In genomic region chr11:104281501-104281900, GRCm38 (mm10) we compare ENCODE assay signal across 20 mouse cellular contexts. TPM values are rescaled to one million over a fixed set of nuclear protein-coding genes. Genes with fewer than 3 reads are reported as not detected.
DNase-seq lines count a peak whose midpoint lies in the region; ATAC-seq and TF ChIP-seq lines count a peak whose summit lies in the region.
"Had no signal": no experiment of that assay in that cellular context is flagged by ENCODE, and none has a peak within 500 bp of the region (broad histone marks: within the 10 kb centered on the region; RNA-seq: fewer than 3 reads in every experiment).

No protein-coding gene starts in this region.

- WGBS in cerebellum, adult 2 months, result 46% methylated on average over 5 of the region's 5 CpGs
- WGBS in kidney, embryonic 16.5 days, result 82% methylated on average over 5 of the region's 5 CpGs
- 80% methylated on average over 5 of the region's 5 CpGs for WGBS in limb, embryonic 12.5 days
- WGBS in limb, embryonic 10.5 days, result 88% methylated on average over 5 of the region's 5 CpGs

- H3K36me3 ChIP-seq in kidney, embryonic 16.5 days (ENCODE audit: insufficient read depth, low read length), result no peaks in the 10 kb centered on the region
- no peaks in the 10 kb centered on the region for H3K36me3 ChIP-seq in limb, embryonic 12.5 days
- H3K36me3 ChIP-seq in limb, embryonic 10.5 days, result no peaks in the 10 kb centered on the region
- H3K36me3 ChIP-seq: embryonic facial prominence, embryonic 15.5 days; forebrain, embryonic 10.5 days; heart, embryonic 13.5 days had no signal

- no peak overlapping the region for H3K9ac ChIP-seq in kidney, embryonic 16.5 days (replicated peaks; ENCODE audit: low read length)
- H3K9ac ChIP-seq in limb, embryonic 12.5 days (replicated peaks), result 0 out of 2 replicates have a peak overlapping the region, but pooled peaks have one; percentile 18
- H3K9ac ChIP-seq: embryonic facial prominence, embryonic 15.5 days; heart, embryonic 13.5 days; hindbrain, embryonic 15.5 days had no signal

- peaks cover 42% of the 10 kb centered on the region for H3K4me1 ChIP-seq in cerebellum, adult 2 months (ENCODE audit: control insufficient read depth, insufficient read depth, low read length)
- H3K4me1 ChIP-seq in kidney, embryonic 16.5 days (ENCODE audit: insufficient read depth, low read length), result no peaks in the 10 kb centered on the region
- H3K4me1 ChIP-seq in limb, embryonic 12.5 days (replicated peaks), result peaks cover 9% of the 10 kb centered on the region
- 0 out of 2 replicates have a peak, but pooled peaks cover 7% of the 10 kb centered on the region for H3K4me1 ChIP-seq in limb, embryonic 10.5 days

- H3K4me3 ChIP-seq in cerebellum, adult 2 months (replicated peaks; ENCODE audit: insufficient read depth, low read depth, low read length), result no peak overlapping the region
- no peak overlapping the region for H3K4me3 ChIP-seq in kidney, embryonic 16.5 days (ENCODE audit: low read length)
- no peak overlapping the region for H3K4me3 ChIP-seq in limb, embryonic 12.5 days (replicated peaks)
- no peak overlapping the region for H3K4me3 ChIP-seq in limb, embryonic 10.5 days
- H3K4me3 ChIP-seq: embryonic facial prominence, embryonic 15.5 days; erythroblast, embryonic 14.5 days; forebrain, embryonic 10.5 days; heart, embryonic 13.5 days; hindbrain, embryonic 15.5 days had no signal

- no peak for TF ChIP-seq POLR2A in cerebellum, adult 2 months (IDR thresholded peaks at IDR 0.05; ENCODE audit: borderline replicate concordance, insufficient read depth, low read length)

- H3K4me2 ChIP-seq in kidney, embryonic 16.5 days (replicated peaks; ENCODE audit: low read depth, low read length), result no peak overlapping the region
- no peak overlapping the region for H3K4me2 ChIP-seq in limb, embryonic 12.5 days
- H3K4me2 ChIP-seq: embryonic facial prominence, embryonic 15.5 days; heart, embryonic 13.5 days; hindbrain, embryonic 15.5 days had no signal

- no peaks in the 10 kb centered on the region for H3K27me3 ChIP-seq in cerebellum, adult 2 months (ENCODE audit: control insufficient read depth, insufficient read depth, low read length)
- H3K27me3 ChIP-seq in kidney, embryonic 16.5 days (ENCODE audit: insufficient read depth, low read length), result no peaks in the 10 kb centered on the region
- no peaks in the 10 kb centered on the region; the same call in 1 of the 2 replicates for H3K27me3 ChIP-seq in limb, embryonic 12.5 days
- 0 out of 2 replicates have a peak, but pooled peaks cover 5% of the 10 kb centered on the region for H3K27me3 ChIP-seq in limb, embryonic 10.5 days (ENCODE audit: low read depth, poor library complexity, severe bottlenecking)
- H3K27me3 ChIP-seq: embryonic facial prominence, embryonic 15.5 days; hindbrain, embryonic 15.5 days had no signal

- H3K9me3 ChIP-seq in kidney, embryonic 16.5 days (ENCODE audit: low read length), result no peaks in the 10 kb centered on the region
- no peaks in the 10 kb centered on the region for H3K9me3 ChIP-seq in limb, embryonic 12.5 days
- H3K9me3 ChIP-seq in limb, embryonic 10.5 days (replicated peaks), result no peaks in the 10 kb centered on the region
- H3K9me3 ChIP-seq: embryonic facial prominence, embryonic 15.5 days; heart, embryonic 13.5 days; hindbrain, embryonic 15.5 days had no signal

- no peak for ATAC-seq in cerebellum, adult (ENCODE audit: insufficient number of reproducible peaks, low FRiP score, low TSS enrichment)
- ATAC-seq in kidney, embryonic 16.5 days (ENCODE audit: low FRiP score, low TSS enrichment), result no peak
- ATAC-seq in limb, embryonic 12.5 days (ENCODE audit: insufficient number of reproducible peaks, insufficient read depth, low FRiP score, low TSS enrichment, low read depth), result no peak
- ATAC-seq: forebrain, embryonic 14.5 days had no signal

- no peak for TF ChIP-seq CTCF in cerebellum, adult 2 months (IDR thresholded peaks at IDR 0.05; ENCODE audit: borderline replicate concordance, insufficient read depth, low read depth, low read length)

- peak overlapping the region; percentile 20 for H3K27ac ChIP-seq in cerebellum, adult 2 months (ENCODE audit: insufficient read depth, low read length)
- H3K27ac ChIP-seq in kidney, embryonic 16.5 days (ENCODE audit: low read length), result no peak overlapping the region
- H3K27ac ChIP-seq in limb, embryonic 12.5 days, result no peak overlapping the region
- no peak overlapping the region for H3K27ac ChIP-seq in limb, embryonic 10.5 days
- H3K27ac ChIP-seq: embryonic facial prominence, embryonic 15.5 days; forebrain, embryonic 10.5 days; heart, embryonic 13.5 days; hindbrain, embryonic 15.5 days had no signal

- no peak for DNase-seq in cerebellum, adult 2 months
- peak; percentile 37 for DNase-seq in kidney, adult 18-20 months
- no peak for DNase-seq in limb, embryonic 10.5 days (ENCODE audit: low spot score)
- no peak for DNase-seq in gastrocnemius, adult 18-20 months (ENCODE audit: low spot score)
- DNase-seq: adrenal gland, postnatal 10 days; cerebellum, postnatal 10 days; embryo, embryonic 11 days; gastrocnemius, postnatal 36 days; heart, adult 11 months; heart, postnatal 36 days had no signal

RNA-seq across cellular contexts. Expression of gene Mapt, which starts 50.3 kb away (rescaled TPM):
- polyA plus RNA-seq in cerebellum, adult 2 months (2012; rRNA removed), result 273 and 275 TPM in 2 replicates
- polyA plus RNA-seq in kidney, embryonic 16.5 days (2015; fragmentation: Nextera tagmentation; extraction: Ambion mirVana), result 10.3 and 11.7 TPM in 2 replicates
- polyA plus RNA-seq in limb, embryonic 12.5 days (2016; fragmentation: Nextera tagmentation; extraction: Ambion mirVana), result 1.5 and 3.0 TPM in 2 replicates
- 0.95 and 0.97 TPM in 2 replicates for polyA plus RNA-seq in limb, embryonic 10.5 days (2016; fragmentation: Nextera tagmentation; extraction: Ambion mirVana)
- 10 to 100 TPM; 71.8 to 85.5 TPM for total RNA-seq in gastrocnemius, adult 18-20 months (2021)
- total RNA-seq: common myeloid progenitor, adult 5-6 weeks had no signal
- polyA plus RNA-seq: erythroblast, embryonic 14.5 days had no signal

Comparison
In these comparisons a context has a peak if more than half of its experiments do, and no peak if none do; other contexts are left out.
1. RNA of gene Mapt, which starts 50.3 kb away (polyA plus RNA-seq): 273 to 275 TPM in cerebellum, adult 2 months; 10.3 to 11.7 TPM in kidney, embryonic 16.5 days, 1.5 to 3.0 TPM in limb, embryonic 12.5 days and 0.95 to 0.97 TPM in limb, embryonic 10.5 days; every median in the first group is over 10 times any median in the second.